Comparison of ENCODE assay signal across 9 mouse cellular contexts in the genomic region with DNA sequence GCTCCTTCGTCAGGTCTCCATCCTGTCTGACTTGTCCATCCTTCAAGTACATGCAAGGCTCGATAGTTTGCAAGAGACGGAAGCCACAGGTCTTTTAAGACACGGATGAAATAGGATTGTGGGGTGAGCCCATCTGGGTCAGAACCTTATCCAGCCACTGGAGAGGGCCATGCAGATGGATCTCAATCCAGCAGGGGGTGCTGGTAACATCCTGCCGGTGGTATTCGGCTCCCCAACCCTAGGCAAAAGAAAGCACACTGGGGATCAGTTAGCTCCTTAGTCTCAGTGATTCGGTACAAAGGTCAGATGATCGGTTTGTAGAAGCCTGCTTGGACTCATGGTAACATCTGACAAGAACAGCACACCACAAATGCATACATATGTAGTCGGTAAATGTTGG. TPM values are rescaled to one million over a fixed set of nuclear protein-coding genes. Genes with fewer than 3 reads are reported as not detected.
DNase-seq lines count a peak whose midpoint lies in the region; ATAC-seq and TF ChIP-seq lines count a peak whose summit lies in the region.
"Had no signal": no experiment of that assay in that cellular context is flagged by ENCODE, and none has a peak within 500 bp of the region (broad histone marks: within the 10 kb centered on the region; RNA-seq: fewer than 3 reads in every experiment).

No protein-coding gene starts in this region.

- peak; percentile 45 for DNase-seq in heart, adult 8-10 months (ENCODE audit: low spot score)
- peak; percentile 41 for DNase-seq in A20 (ENCODE audit: low read depth, low spot score)
- no peak for DNase-seq in heart, postnatal 0 days (ENCODE audit: low spot score)
- peak; percentile 29 for DNase-seq in naive thymus-derived CD4-positive, alpha-beta T cell, adult 2 months (ENCODE audit: low read depth)
- no peak for DNase-seq in left cerebral cortex, adult 11 months (ENCODE audit: low spot score)

- H3K36me3 ChIP-seq in heart, embryonic 11.5 days (ENCODE audit: control insufficient read depth, insufficient read depth, low read length): peaks cover 9% of the 10 kb centered on the region; the same call in 1 of the 2 replicates
- peaks cover 19% of the 10 kb centered on the region for H3K36me3 ChIP-seq in ES-Bruce4 (ENCODE audit: control insufficient read depth, insufficient read depth, low read length, poor library complexity, severe bottlenecking)
- peaks cover 59% of the 10 kb centered on the region for H3K36me3 ChIP-seq in heart, postnatal 0 days (replicated peaks; ENCODE audit: control insufficient read depth, insufficient read depth, low read length)
- peaks cover 65% of the 10 kb centered on the region for H3K36me3 ChIP-seq in hindbrain, embryonic 13.5 days

- no peaks in the 10 kb centered on the region for H3K9me3 ChIP-seq in heart, embryonic 11.5 days (replicated peaks; ENCODE audit: control insufficient read depth, low read length)
- no peaks in the 10 kb centered on the region for H3K9me3 ChIP-seq in ES-Bruce4 (replicated peaks; ENCODE audit: control insufficient read depth, insufficient read depth, low read length, poor library complexity, severe bottlenecking)
- H3K9me3 ChIP-seq in heart, postnatal 0 days (replicated peaks; ENCODE audit: control insufficient read depth, low read length): no peaks in the 10 kb centered on the region
- H3K9me3 ChIP-seq in hindbrain, embryonic 13.5 days: no peaks in the 10 kb centered on the region
- H3K9me3 ChIP-seq: megakaryocyte, embryonic 14.5 days had no signal

- no peak overlapping the region for H3K9ac ChIP-seq in heart, embryonic 11.5 days (ENCODE audit: low read depth, low read length)
- no peak overlapping the region for H3K9ac ChIP-seq in ES-Bruce4 (ENCODE audit: low read depth, poor library complexity, severe bottlenecking)
- H3K9ac ChIP-seq in heart, postnatal 0 days (replicated peaks; ENCODE audit: low read depth, low read length): no peak overlapping the region
- H3K9ac ChIP-seq in hindbrain, embryonic 13.5 days: no peak overlapping the region

- H3K27ac ChIP-seq in heart, embryonic 11.5 days (ENCODE audit: low read depth, low read length): no peak overlapping the region
- H3K27ac ChIP-seq in ES-Bruce4 (ENCODE audit: insufficient read depth, low read length): no peak overlapping the region
- H3K27ac ChIP-seq in heart, postnatal 0 days (ENCODE audit: low read depth): no peak overlapping the region
- H3K27ac ChIP-seq in hindbrain, embryonic 13.5 days: no peak overlapping the region

- TF ChIP-seq CTCF in ES-Bruce4 (IDR thresholded peaks at IDR 0.05; ENCODE audit: low read depth, low read length): peak; percentile 47
- TF ChIP-seq CTCF in heart, postnatal 0 days (IDR thresholded peaks at IDR 0.05; ENCODE audit: low read depth): peak; percentile 61

- no peak for ATAC-seq in heart, embryonic 11.5 days (replicated peaks; ENCODE audit: insufficient number of reproducible peaks, low FRiP score, low TSS enrichment)
- no peak for ATAC-seq in heart, postnatal 0 days (ENCODE audit: insufficient read depth, low read depth)
- no peak for ATAC-seq in hindbrain, embryonic 13.5 days (ENCODE audit: low FRiP score)

- H3K4me2 ChIP-seq in heart, embryonic 11.5 days: no peak overlapping the region
- H3K4me2 ChIP-seq in heart, postnatal 0 days (ENCODE audit: low read depth, low read length): no peak overlapping the region
- no peak overlapping the region for H3K4me2 ChIP-seq in hindbrain, embryonic 13.5 days

- no peak for TF ChIP-seq EP300 in ES-Bruce4 (IDR thresholded peaks at IDR 0.05; ENCODE audit: insufficient read depth, low read depth, low read length)
- TF ChIP-seq EP300 in heart, postnatal 0 days (IDR thresholded peaks at IDR 0.05; ENCODE audit: low read depth): no peak

- no peaks in the 10 kb centered on the region for H3K4me1 ChIP-seq in heart, embryonic 11.5 days (ENCODE audit: control insufficient read depth, insufficient read depth, low read length)
- no peaks in the 10 kb centered on the region for H3K4me1 ChIP-seq in ES-Bruce4 (ENCODE audit: control insufficient read depth, insufficient read depth, low read length)
- no peaks in the 10 kb centered on the region for H3K4me1 ChIP-seq in heart, postnatal 0 days (ENCODE audit: control insufficient read depth, insufficient read depth)
- H3K4me1 ChIP-seq in hindbrain, embryonic 13.5 days (replicated peaks): no peaks in the 10 kb centered on the region

- no peak overlapping the region for H3K4me3 ChIP-seq in heart, embryonic 11.5 days (ENCODE audit: low read depth, low read length)
- H3K4me3 ChIP-seq in ES-Bruce4 (ENCODE audit: low read depth, low read length): no peak overlapping the region
- H3K4me3 ChIP-seq in heart, postnatal 0 days (ENCODE audit: low read depth, low read length): no peak overlapping the region
- H3K4me3 ChIP-seq in hindbrain, embryonic 13.5 days: no peak overlapping the region
- H3K4me3 ChIP-seq: megakaryocyte, embryonic 14.5 days had no signal

- WGBS in heart, embryonic 11.5 days (ENCODE audit: insufficient replicate concordance): 75% methylated on average over 9 of the region's 9 CpGs
- WGBS in heart, postnatal 0 days: 77% methylated on average over 9 of the region's 9 CpGs
- WGBS in hindbrain, embryonic 13.5 days: 85% methylated on average over 9 of the region's 9 CpGs

- TF ChIP-seq POLR2A in ES-Bruce4 (IDR thresholded peaks at IDR 0.05; ENCODE audit: insufficient read depth, low read length): no peak

- no peaks in the 10 kb centered on the region for H3K27me3 ChIP-seq in heart, embryonic 11.5 days (ENCODE audit: control insufficient read depth, insufficient read depth, low read length)
- H3K27me3 ChIP-seq in ES-Bruce4 (ENCODE audit: control insufficient read depth, insufficient read depth, low read length, poor library complexity, severe bottlenecking): no peaks in the 10 kb centered on the region
- no peaks in the 10 kb centered on the region for H3K27me3 ChIP-seq in heart, postnatal 0 days (ENCODE audit: control insufficient read depth, insufficient read depth, low read length)
- H3K27me3 ChIP-seq in hindbrain, embryonic 13.5 days: no peaks in the 10 kb centered on the region

RNA-seq across cellular contexts. Expression of a gene that starts 44.8 kb away (rescaled TPM):
- total RNA-seq in heart, adult 8-10 months (2022): 10 to 100 TPM; 41.6 to 49.0 (median 46.5) TPM
- 9.4 and 9.6 TPM in 2 replicates for polyA plus RNA-seq in heart, embryonic 11.5 days (2014; fragmentation: Nextera tagmentation; extraction: Ambion mirVana)
- 6.1 TPM in 2 replicates for polyA plus RNA-seq in ES-Bruce4 (2011; ENCODE audit: insufficient read depth, insufficient read length, low read depth, missing spikeins)
- total RNA-seq in heart, postnatal 0 days (2014; rRNA removed; ENCODE audit: low replicate concordance): 9.6 and 11.3 TPM in 2 replicates
- 14.0 and 18.3 TPM in 2 replicates for polyA plus RNA-seq in heart, postnatal 0 days (2015; fragmentation: Nextera tagmentation; extraction: Ambion mirVana)
- 19.7 and 19.9 TPM in 2 replicates for polyA plus RNA-seq in hindbrain, embryonic 13.5 days (2015; fragmentation: Nextera tagmentation; extraction: Ambion mirVana)

RNA-seq across cellular contexts. Expression of a gene that starts 59.8 kb away (rescaled TPM):
- total RNA-seq in heart, adult 8-10 months (2022): 10 to 100 TPM; 11.2 to 17.7 (median 12.7) TPM
- polyA plus RNA-seq in heart, embryonic 11.5 days (2014; fragmentation: Nextera tagmentation; extraction: Ambion mirVana): 23.0 and 26.2 TPM in 2 replicates
- polyA plus RNA-seq in ES-Bruce4 (2011; ENCODE audit: insufficient read depth, insufficient read length, low read depth, missing spikeins): 23.7 and 23.8 TPM in 2 replicates
- 22.8 and 31.5 TPM in 2 replicates for total RNA-seq in heart, postnatal 0 days (2014; rRNA removed; ENCODE audit: low replicate concordance)
- polyA plus RNA-seq in heart, postnatal 0 days (2015; fragmentation: Nextera tagmentation; extraction: Ambion mirVana): 13.4 and 14.0 TPM in 2 replicates
- 64.2 and 65.6 TPM in 2 replicates for polyA plus RNA-seq in hindbrain, embryonic 13.5 days (2015; fragmentation: Nextera tagmentation; extraction: Ambion mirVana)

Comparison
In these comparisons a context has a peak if more than half of its experiments do, and no peak if none do; other contexts are left out.
1. DNase-seq: peak in heart, adult 8-10 months (single experiment), A20 (single experiment) and naive thymus-derived CD4-positive, alpha-beta T cell, adult 2 months (single experiment); none in heart, postnatal 0 days (single experiment) and left cerebral cortex, adult 11 months (single experiment).